Mouse (Mus musculus) kidney, adult 2 months (tissue): ENCODE results near the gene Muc5ac.

Source experiments
- CTCF ChIP-seq: fragments of 200-500 bp; conservative IDR thresholded peaks from 2 replicates; pipeline ENCODE4 v1.5.1; 2011; ENCODE audit warnings: low read depth, mild to moderate bottlenecking, control low read depth, low read length, moderate library complexity, mixed read lengths; ENCODE audit not compliant: insufficient read depth, insufficient read length
- POLR2A ChIP-seq: fragments of 200-500 bp; IDR thresholded peaks from one replicate; pipeline ENCODE4 v1.6.1; 2011; ENCODE audit warnings: low read depth, low read length, control low read depth

GRCm38 (mm10) chr7:141752513-141752912, 36.3 kb upstream of the Muc5ac start:
- TF ChIP-seq CTCF (no peak), POLR2A (no peak)
